Mouse (Mus musculus): ENCODE measurements at regions not wholly inside any gene's neighbourhood (a gene's known extent, or its start where the extent isn't known, plus 50 kb on each side); places are given as distances from the start of the nearest gene placed in this dataset.

- H3K9me3 ChIP-seq = no peaks in the 10 kb centered on the region
- no peak overlapping the region for H3K4me2 ChIP-seq (replicated peaks)
- H3K36me3 ChIP-seq = no peaks in the 10 kb centered on the region
- ATAC-seq (replicated peaks) = no peak
- H3K4me1 ChIP-seq = no peaks in the 10 kb centered on the region
- H3K9ac ChIP-seq (replicated peaks) = no peak overlapping the region
- WGBS = 93% methylated on average over 11 of the region's 11 CpGs
- H3K27ac ChIP-seq (replicated peaks) = no peak overlapping the region
- no peaks in the 10 kb centered on the region for H3K27me3 ChIP-seq
- H3K4me3 ChIP-seq = no peak overlapping the region
Observed at GRCm38 (mm10) chr3:83704559-83704958, 61.6 kb upstream of the Sfrp2 start.

GRCm38 (mm10) chr3:83705253-83705652 lies 60.9 kb upstream of the Sfrp2 start:
- Histone ChIP-seq H3K9me3 (no peaks in the 10 kb centered on the region), H3K9ac (replicated peaks) (no peak overlapping the region), H3K4me3 (no peak overlapping the region), H3K4me2 (replicated peaks) (no peak overlapping the region), H3K36me3 (no peaks in the 10 kb centered on the region), H3K27me3 (no peaks in the 10 kb centered on the region), H3K4me1 (no peaks in the 10 kb centered on the region), H3K27ac (replicated peaks) (no peak overlapping the region)
- no peak for ATAC-seq (replicated peaks)
- 86% methylated on average over 6 of the region's 6 CpGs for WGBS

GRCm38 (mm10) chr3:83706531-83707243 lies 59.4 kb upstream of the Sfrp2 start:
- 88% methylated on average over 13 of the region's 13 CpGs for WGBS
- Histone ChIP-seq H3K4me3 (no peak overlapping the region), H3K9ac (replicated peaks) (no peak overlapping the region), H3K27me3 (no peaks in the 10 kb centered on the region), H3K9me3 (no peaks in the 10 kb centered on the region), H3K36me3 (no peaks in the 10 kb centered on the region), H3K27ac (replicated peaks) (no peak overlapping the region), H3K4me2 (replicated peaks) (no peak overlapping the region), H3K4me1 (no peaks in the 10 kb centered on the region)
- no peak for ATAC-seq (replicated peaks)

- Histone ChIP-seq H3K4me1 (no peaks in the 10 kb centered on the region), H3K9me3 (no peaks in the 10 kb centered on the region), H3K9ac (replicated peaks) (no peak overlapping the region), H3K4me2 (replicated peaks) (no peak overlapping the region), H3K27me3 (no peaks in the 10 kb centered on the region), H3K4me3 (no peak overlapping the region), H3K36me3 (no peaks in the 10 kb centered on the region), H3K27ac (replicated peaks) (no peak overlapping the region)
- ATAC-seq (replicated peaks) = no peak
- WGBS = 88% methylated on average over 7 of the region's 7 CpGs
Observed at GRCm38 (mm10) chr3:83707278-83707677, 58.8 kb upstream of the Sfrp2 start.

GRCm38 (mm10) chr3:83708973-83709372 lies 57.1 kb upstream of the Sfrp2 start:
- H3K4me1 ChIP-seq = no peaks in the 10 kb centered on the region
- no peaks in the 10 kb centered on the region for H3K27me3 ChIP-seq
- no peaks in the 10 kb centered on the region for H3K9me3 ChIP-seq
- WGBS = 76% methylated on average over 4 of the region's 4 CpGs
- no peaks in the 10 kb centered on the region for H3K36me3 ChIP-seq
- ATAC-seq (replicated peaks) = no peak
- H3K27ac ChIP-seq (replicated peaks) = no peak overlapping the region
- no peak overlapping the region for H3K4me2 ChIP-seq (replicated peaks)
- no peak overlapping the region for H3K9ac ChIP-seq (replicated peaks)
- H3K4me3 ChIP-seq = no peak overlapping the region

GRCm38 (mm10) chr3:83709531-83709930 lies 56.6 kb upstream of the Sfrp2 start:
- ATAC-seq (replicated peaks) = no peak
- Histone ChIP-seq H3K27ac (replicated peaks) (no peak overlapping the region), H3K4me3 (no peak overlapping the region), H3K4me1 (no peaks in the 10 kb centered on the region), H3K27me3 (no peaks in the 10 kb centered on the region), H3K4me2 (replicated peaks) (no peak overlapping the region), H3K9me3 (no peaks in the 10 kb centered on the region), H3K9ac (replicated peaks) (no peak overlapping the region), H3K36me3 (no peaks in the 10 kb centered on the region)
- WGBS = 78% methylated on average over 1 of the region's 1 CpGs

GRCm38 (mm10) chr3:83710995-83711541 lies 55.1 kb upstream of the Sfrp2 start:
- Histone ChIP-seq H3K9ac (replicated peaks) (no peak overlapping the region), H3K4me1 (no peaks in the 10 kb centered on the region), H3K4me2 (replicated peaks) (no peak overlapping the region), H3K9me3 (no peaks in the 10 kb centered on the region), H3K4me3 (no peak overlapping the region), H3K27ac (replicated peaks) (no peak overlapping the region), H3K36me3 (no peaks in the 10 kb centered on the region), H3K27me3 (no peaks in the 10 kb centered on the region)
- 57% methylated on average over 10 of the region's 10 CpGs for WGBS
- no peak for ATAC-seq (replicated peaks)

- Histone ChIP-seq H3K4me3 (no peak overlapping the region), H3K27ac (replicated peaks) (no peak overlapping the region), H3K4me1 (no peaks in the 10 kb centered on the region), H3K9ac (replicated peaks) (no peak overlapping the region), H3K4me2 (replicated peaks) (no peak overlapping the region), H3K9me3 (no peaks in the 10 kb centered on the region), H3K36me3 (no peaks in the 10 kb centered on the region), H3K27me3 (no peaks in the 10 kb centered on the region)
- ATAC-seq (replicated peaks) = no peak
- WGBS = 85% methylated on average over 2 of the region's 2 CpGs
Observed at GRCm38 (mm10) chr3:83712355-83712754, 53.8 kb upstream of the Sfrp2 start.

- Histone ChIP-seq H3K27me3 (no peaks in the 10 kb centered on the region), H3K36me3 (no peaks in the 10 kb centered on the region), H3K4me1 (no peaks in the 10 kb centered on the region), H3K9me3 (no peaks in the 10 kb centered on the region), H3K4me2 (replicated peaks) (no peak overlapping the region), H3K9ac (replicated peaks) (no peak overlapping the region), H3K4me3 (no peak overlapping the region), H3K27ac (replicated peaks) (no peak overlapping the region)
- ATAC-seq (replicated peaks) = no peak
- 51% methylated on average over 6 of the region's 6 CpGs for WGBS
Observed at GRCm38 (mm10) chr3:83714572-83714971, 51.5 kb upstream of the Sfrp2 start.
